Mouse (Mus musculus): Measurements from ENCODE around the gene Zfhx3. TPM values are rescaled to one million over a fixed set of nuclear protein-coding genes. Genes with fewer than 3 reads are reported as not detected.

The Zfhx3 gene
- total and polyA plus RNA-seq, 3 experiments, result 0.11 to 0.30 TPM; not detected in 1

DNA sequence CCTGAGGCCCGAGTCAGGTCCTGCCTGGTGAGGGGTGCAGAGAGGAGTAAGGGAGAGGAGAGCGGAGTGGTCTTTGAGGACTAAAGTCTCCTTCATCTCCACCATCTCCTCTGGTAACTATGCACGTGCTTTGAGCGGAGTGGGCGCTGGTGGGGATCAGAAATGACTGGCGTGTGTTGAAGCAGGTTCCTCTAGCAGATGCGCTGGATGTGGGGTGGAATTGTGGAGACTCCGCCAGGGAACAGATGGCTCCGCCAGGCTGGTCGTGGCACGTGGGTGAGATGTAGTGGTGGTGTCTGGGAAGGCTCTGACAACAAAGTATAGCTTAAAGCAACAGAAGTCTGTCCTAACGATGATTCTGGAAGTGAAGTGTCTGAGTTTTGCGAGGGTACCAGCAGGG, 798.0 kb downstream of the Zfhx3 start:
- ATAC-seq (ENCODE audit: extremely low read depth, insufficient number of reproducible peaks, low FRiP score, poor library complexity, severe bottlenecking), result no peak

DNA sequence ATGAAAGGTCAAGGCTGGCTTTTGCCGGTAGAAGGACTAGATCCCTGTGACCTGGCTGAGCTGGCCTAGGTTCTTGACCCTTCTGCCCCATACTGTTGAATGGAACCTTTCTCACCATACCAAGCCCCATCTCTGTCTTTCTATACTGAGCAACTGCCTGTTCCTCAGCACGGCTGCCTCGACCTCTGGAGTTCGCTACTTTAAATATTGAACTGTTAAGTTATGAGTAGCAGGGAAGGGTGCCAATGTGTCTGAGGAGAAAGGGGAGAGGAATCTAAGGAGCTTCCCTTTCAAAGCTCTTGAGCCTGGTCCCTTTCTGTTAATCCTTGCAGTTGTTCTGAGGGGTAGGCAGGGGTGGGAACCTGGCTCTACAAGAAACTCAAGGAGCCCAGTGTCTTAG, 799.2 kb downstream of the Zfhx3 start:
- H3K36me3 ChIP-seq (replicated peaks), result no peaks in the 10 kb centered on the region
- no peak for ATAC-seq (ENCODE audit: extremely low read depth, insufficient number of reproducible peaks, low FRiP score, poor library complexity, severe bottlenecking)
- H3K9me3 ChIP-seq (replicated peaks), result peaks cover 90% of the 10 kb centered on the region
- no peak for DNase-seq (ENCODE audit: low spot score)
- no peak overlapping the region for H3K4me3 ChIP-seq (ENCODE audit: low read depth, low read length)
- no peaks in the 10 kb centered on the region for H3K27me3 ChIP-seq (ENCODE audit: insufficient read depth, low read length)
- no peak for TF ChIP-seq POLR2AphosphoS5 (IDR thresholded peaks at IDR 0.05; ENCODE audit: insufficient replicate concordance, low read depth, low read length)
- TF ChIP-seq GATA2 (IDR thresholded peaks at IDR 0.05; ENCODE audit: borderline replicate concordance, low read depth, low read length), result no peak
- no peak for TF ChIP-seq CTCF (IDR thresholded peaks at IDR 0.05; ENCODE audit: low read depth, low read length)
- H3K4me1 ChIP-seq (ENCODE audit: insufficient read depth, low read depth, low read length), result no peaks in the 10 kb centered on the region

More for the DNA sequence above, 798.0 kb downstream of the Zfhx3 start:
- Histone ChIP-seq H3K4me3 (ENCODE audit: low read depth, low read length) (no peak overlapping the region), H3K4me1 (ENCODE audit: insufficient read depth, low read depth, low read length) (no peaks in the 10 kb centered on the region), H3K9me3 (replicated peaks) (peaks cover 91% of the 10 kb centered on the region), H3K27me3 (ENCODE audit: insufficient read depth, low read length) (no peaks in the 10 kb centered on the region), H3K36me3 (replicated peaks) (no peaks in the 10 kb centered on the region)
- DNase-seq (ENCODE audit: low spot score), result no peak
- TF ChIP-seq GATA1 (IDR thresholded peaks at IDR 0.05; ENCODE audit: borderline replicate concordance, low read length), result no peak
- no peak for TF ChIP-seq TAL1 (conservative IDR thresholded peaks at IDR 0.05; ENCODE audit: low read depth, low read length)
- no peak for TF ChIP-seq GATA2 (IDR thresholded peaks at IDR 0.05; ENCODE audit: borderline replicate concordance, low read depth, low read length)
- TF ChIP-seq CTCF (IDR thresholded peaks at IDR 0.05; ENCODE audit: low read depth, low read length), result no peak
- no peak for TF ChIP-seq POLR2AphosphoS5 (IDR thresholded peaks at IDR 0.05; ENCODE audit: insufficient replicate concordance, low read depth, low read length)

DNA sequence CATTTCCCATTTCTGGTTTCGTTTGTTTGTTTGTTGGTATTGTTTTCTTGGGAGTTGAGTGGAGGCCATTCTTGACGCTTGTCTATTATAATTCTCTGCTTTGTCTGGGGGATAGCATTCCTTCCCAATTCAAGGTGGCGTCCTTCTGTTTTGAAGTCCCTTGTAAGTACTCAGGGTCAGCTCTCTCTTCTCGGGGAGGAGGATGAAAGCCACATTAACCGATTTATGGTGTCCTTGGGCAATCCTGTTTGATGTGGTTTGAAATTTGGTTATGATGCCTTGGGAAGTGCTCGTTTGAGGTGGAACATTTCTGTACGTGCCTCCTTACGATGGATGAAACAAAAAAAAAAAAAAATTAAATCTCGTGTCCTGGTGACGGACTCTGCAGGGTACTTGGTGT, 800.0 kb downstream of the Zfhx3 start:
- Histone ChIP-seq H3K36me3 (replicated peaks) (no peaks in the 10 kb centered on the region), H3K9me3 (replicated peaks) (peaks cover 86% of the 10 kb centered on the region), H3K4me3 (ENCODE audit: low read depth, low read length) (no peak overlapping the region), H3K27me3 (ENCODE audit: insufficient read depth, low read length) (no peaks in the 10 kb centered on the region), H3K4me1 (ENCODE audit: insufficient read depth, low read depth, low read length) (no peaks in the 10 kb centered on the region)
- TF ChIP-seq TAL1 (conservative IDR thresholded peaks at IDR 0.05; ENCODE audit: low read depth, low read length) (no peak), GATA1 (IDR thresholded peaks at IDR 0.05; ENCODE audit: borderline replicate concordance, low read length) (no peak), POLR2AphosphoS5 (IDR thresholded peaks at IDR 0.05; ENCODE audit: insufficient replicate concordance, low read depth, low read length) (no peak), GATA2 (IDR thresholded peaks at IDR 0.05; ENCODE audit: borderline replicate concordance, low read depth, low read length) (no peak), CTCF (IDR thresholded peaks at IDR 0.05; ENCODE audit: low read depth, low read length) (no peak)
- DNase-seq (ENCODE audit: low spot score), result no peak
- no peak for ATAC-seq (ENCODE audit: extremely low read depth, insufficient number of reproducible peaks, low FRiP score, poor library complexity, severe bottlenecking)

DNA sequence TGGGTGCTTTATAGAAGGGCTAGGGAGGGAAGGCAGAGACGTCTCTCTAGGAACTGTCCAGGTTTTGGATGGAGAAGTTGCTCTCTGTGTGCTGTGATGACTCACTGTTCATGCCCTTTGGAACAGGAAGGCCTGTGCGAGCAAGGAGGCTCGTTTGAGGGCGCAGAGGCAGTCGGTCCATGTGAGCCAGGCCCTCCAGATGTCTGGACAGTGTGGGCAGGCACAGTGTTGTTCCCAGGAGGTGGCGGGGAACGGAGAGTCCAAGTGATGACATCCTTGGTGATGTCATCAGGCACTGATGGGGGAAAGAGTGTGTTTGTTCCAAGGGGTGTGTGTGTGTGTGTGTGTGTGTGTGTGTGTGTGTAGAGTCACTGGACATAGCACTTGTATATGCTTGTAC, 800.8 kb downstream of the Zfhx3 start:
- Histone ChIP-seq H3K9me3 (replicated peaks) (peaks cover 85% of the 10 kb centered on the region), H3K27me3 (ENCODE audit: insufficient read depth, low read length) (no peaks in the 10 kb centered on the region), H3K4me1 (ENCODE audit: insufficient read depth, low read depth, low read length) (no peaks in the 10 kb centered on the region), H3K36me3 (replicated peaks) (no peaks in the 10 kb centered on the region), H3K4me3 (ENCODE audit: low read depth, low read length) (no peak overlapping the region)
- TF ChIP-seq GATA2 (IDR thresholded peaks at IDR 0.05; ENCODE audit: borderline replicate concordance, low read depth, low read length), result no peak
- TF ChIP-seq POLR2AphosphoS5 (IDR thresholded peaks at IDR 0.05; ENCODE audit: insufficient replicate concordance, low read depth, low read length), result no peak
- no peak for TF ChIP-seq TAL1 (conservative IDR thresholded peaks at IDR 0.05; ENCODE audit: low read depth, low read length)
- no peak for TF ChIP-seq CTCF (IDR thresholded peaks at IDR 0.05; ENCODE audit: low read depth, low read length)
- no peak for TF ChIP-seq GATA1 (IDR thresholded peaks at IDR 0.05; ENCODE audit: borderline replicate concordance, low read length)
- ATAC-seq (ENCODE audit: extremely low read depth, insufficient number of reproducible peaks, low FRiP score, poor library complexity, severe bottlenecking), result no peak
- no peak for DNase-seq (ENCODE audit: low spot score)

DNA sequence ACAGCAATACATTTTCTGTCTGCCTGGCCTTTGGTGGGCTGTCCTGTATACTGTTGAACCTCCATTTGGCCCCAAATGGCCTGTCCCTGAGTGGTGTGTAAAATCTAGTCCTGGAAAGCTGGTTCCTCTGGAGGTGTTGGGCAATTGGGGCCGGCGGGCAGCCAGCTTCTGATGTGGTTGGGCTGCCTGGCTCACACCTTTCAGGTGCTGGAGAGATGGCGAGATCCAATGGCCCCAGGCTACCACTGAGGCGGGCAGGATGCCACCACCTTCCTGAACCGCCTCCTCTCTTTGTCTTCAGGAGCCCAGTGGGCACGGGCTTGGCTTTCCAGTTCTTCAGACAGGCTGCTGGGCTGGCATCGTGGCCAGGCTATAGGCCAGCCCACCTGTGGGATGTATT, 803.1 kb downstream of the Zfhx3 start:
- TF ChIP-seq GATA1 (IDR thresholded peaks at IDR 0.05; ENCODE audit: borderline replicate concordance, low read length), result no peak
- TF ChIP-seq TAL1 (conservative IDR thresholded peaks at IDR 0.05; ENCODE audit: low read depth, low read length), result no peak
- TF ChIP-seq GATA2 (IDR thresholded peaks at IDR 0.05; ENCODE audit: borderline replicate concordance, low read depth, low read length), result no peak
- no peak for TF ChIP-seq POLR2AphosphoS5 (IDR thresholded peaks at IDR 0.05; ENCODE audit: insufficient replicate concordance, low read depth, low read length)
- TF ChIP-seq CTCF (IDR thresholded peaks at IDR 0.05; ENCODE audit: low read depth, low read length), result no peak

DNA sequence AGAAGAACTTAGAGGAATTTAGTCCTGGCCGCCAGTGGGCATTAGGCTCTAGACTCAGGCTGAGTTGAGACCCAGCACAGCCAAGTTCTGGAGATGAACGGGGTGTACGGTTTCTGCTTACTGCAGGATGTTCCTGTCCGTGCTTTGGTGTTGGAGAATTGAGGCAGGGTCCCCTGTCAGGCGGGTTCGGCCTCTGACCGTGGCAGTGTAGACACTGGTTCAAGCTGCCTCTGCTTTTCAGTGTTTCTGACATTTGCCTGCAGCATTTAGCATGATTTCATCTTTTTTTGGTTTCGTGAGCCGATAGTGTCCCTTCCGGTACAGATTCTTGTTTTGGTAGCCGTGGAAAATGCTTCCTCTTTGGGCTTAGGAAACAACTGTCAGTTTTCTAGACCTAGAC, 805.7 kb downstream of the Zfhx3 start:
- no peaks in the 10 kb centered on the region for H3K4me1 ChIP-seq (ENCODE audit: insufficient read depth, low read depth, low read length)
- no peaks in the 10 kb centered on the region for H3K27me3 ChIP-seq (ENCODE audit: insufficient read depth, low read length)
- no peaks in the 10 kb centered on the region for H3K36me3 ChIP-seq (replicated peaks)
- H3K9me3 ChIP-seq (replicated peaks), result peaks cover 71% of the 10 kb centered on the region
- TF ChIP-seq GATA2 (IDR thresholded peaks at IDR 0.05; ENCODE audit: borderline replicate concordance, low read depth, low read length), result no peak
- no peak for TF ChIP-seq GATA1 (IDR thresholded peaks at IDR 0.05; ENCODE audit: borderline replicate concordance, low read length)
- TF ChIP-seq POLR2AphosphoS5 (IDR thresholded peaks at IDR 0.05; ENCODE audit: insufficient replicate concordance, low read depth, low read length), result no peak
- no peak for TF ChIP-seq CTCF (IDR thresholded peaks at IDR 0.05; ENCODE audit: low read depth, low read length)
- TF ChIP-seq TAL1 (conservative IDR thresholded peaks at IDR 0.05; ENCODE audit: low read depth, low read length), result no peak
- no peak for DNase-seq (ENCODE audit: low spot score)
- H3K4me3 ChIP-seq (ENCODE audit: low read depth, low read length), result no peak overlapping the region
- no peak for ATAC-seq (ENCODE audit: extremely low read depth, insufficient number of reproducible peaks, low FRiP score, poor library complexity, severe bottlenecking)

More for the DNA sequence above, 803.1 kb downstream of the Zfhx3 start:
- peaks cover 78% of the 10 kb centered on the region for H3K9me3 ChIP-seq (replicated peaks)
- ATAC-seq (ENCODE audit: extremely low read depth, insufficient number of reproducible peaks, low FRiP score, poor library complexity, severe bottlenecking) (no peak), DNase-seq (ENCODE audit: low spot score) (no peak)
- no peaks in the 10 kb centered on the region for H3K27me3 ChIP-seq (ENCODE audit: insufficient read depth, low read length)
- H3K4me3 ChIP-seq (ENCODE audit: low read depth, low read length), result no peak overlapping the region
- H3K36me3 ChIP-seq (replicated peaks), result no peaks in the 10 kb centered on the region
- no peaks in the 10 kb centered on the region for H3K4me1 ChIP-seq (ENCODE audit: insufficient read depth, low read depth, low read length)
